Mouse (Mus musculus): Measurements from ENCODE around the gene Rhox3g. TPM values are rescaled to one million over a fixed set of nuclear protein-coding genes. Genes with fewer than 3 reads are reported as not detected.
"Not testable (repeated sequence)": the region's sequence is repeated elsewhere in the genome, so short reads cannot be mapped to it uniquely, and the experiment has no call there.

The Rhox3g gene
- total RNA-seq (2018; cell fraction: chromatin; rRNA removed), result not detected
- not detected for total RNA-seq (2018; cell fraction: cytosol; rRNA removed)
- total RNA-seq (2018; cell fraction: nucleus; rRNA removed), result not detected
- polyA plus RNA-seq (2018), result not detected in 3 replicates

DNA sequence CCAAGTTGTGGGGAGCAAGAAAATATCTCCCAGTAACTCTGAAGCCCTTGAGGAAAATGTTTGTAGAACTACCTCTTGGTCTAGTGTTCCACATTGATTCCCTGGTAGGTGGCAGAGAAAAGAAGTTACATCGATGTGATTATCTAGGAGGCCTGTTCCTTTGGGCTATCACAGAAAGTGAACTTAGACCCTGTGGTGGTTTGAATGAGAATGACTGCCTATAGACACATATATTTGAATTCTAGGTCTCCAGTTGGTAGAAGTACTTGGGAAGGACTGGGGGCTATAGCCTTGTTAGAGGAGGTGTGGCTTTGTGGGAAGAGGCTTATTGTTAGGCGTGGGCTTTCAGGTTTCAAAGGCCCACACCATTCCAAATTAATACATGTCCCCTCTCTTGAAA is at the start of gene Rhox3g:
TSS of gene Rhox3g (minus strand) at position 101 of the 400 bp plus-strand sequence.
- H3K4me3 ChIP-seq (ENCODE audit: inconsistent target); H3K27ac ChIP-seq; H3K79me2 ChIP-seq (ENCODE audit: inconsistent target); H3K36me3 ChIP-seq (ENCODE audit: inconsistent target): not testable (repeated sequence)
- WGBS (ENCODE audit: missing documents), result 96% methylated on average over 2 of the region's 2 CpGs

DNA sequence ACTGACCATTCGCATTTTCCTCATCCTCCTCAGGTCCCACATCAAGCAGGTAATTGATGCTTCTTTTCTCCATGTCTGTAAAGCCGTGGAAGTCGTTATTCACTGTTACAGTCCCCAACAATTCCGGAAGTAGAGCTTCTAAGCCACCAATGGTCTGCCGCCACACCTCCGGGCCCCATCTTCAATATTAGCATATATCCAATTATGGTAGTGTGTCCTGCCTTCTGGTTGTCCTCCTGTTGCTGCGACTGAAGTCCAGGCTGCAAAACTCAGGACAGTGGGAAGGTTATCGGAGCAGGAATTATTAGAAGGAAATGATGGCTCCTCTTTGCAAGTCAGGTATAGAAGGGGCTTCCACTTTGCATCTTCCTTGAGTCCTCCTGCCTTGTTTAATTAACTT is 44.8 kb upstream of the Rhox3g start, which contains the start of gene Rhox2h:
TSS of gene Rhox2h (minus strand) at position 101 of the 400 bp plus-strand sequence.
- not testable (repeated sequence) for H3K27ac ChIP-seq; H3K36me3 ChIP-seq (ENCODE audit: inconsistent target); H3K79me2 ChIP-seq (ENCODE audit: inconsistent target); H3K4me3 ChIP-seq (ENCODE audit: inconsistent target)
- 88% methylated on average over 3 of the region's 8 CpGs for WGBS (ENCODE audit: missing documents)

DNA sequence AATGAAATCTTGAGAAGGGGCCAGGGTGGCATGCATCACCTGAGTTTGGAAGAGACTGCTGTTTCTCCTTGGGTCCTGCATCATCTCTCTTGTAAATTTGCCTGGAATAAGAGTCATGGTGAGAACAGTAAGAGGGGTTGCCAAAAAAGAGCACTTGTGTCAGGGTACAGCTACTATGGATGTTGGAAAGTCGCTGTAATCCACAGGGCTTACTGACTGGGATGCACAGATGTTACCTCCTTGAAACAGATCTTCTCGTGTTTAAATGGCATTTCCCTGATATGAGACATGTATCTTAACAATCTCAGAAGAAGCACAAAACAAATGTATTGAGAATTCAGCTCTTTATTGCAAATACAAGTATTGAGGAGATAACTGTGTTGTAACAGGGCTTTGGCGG is 40.3 kb upstream of the Rhox3g start, which contains the start of gene Rhox3h:
TSS of gene Rhox3h (minus strand) at position 101 of the 400 bp plus-strand sequence.
- H3K36me3 ChIP-seq (ENCODE audit: inconsistent target); H3K27ac ChIP-seq; H3K4me3 ChIP-seq (ENCODE audit: inconsistent target); H3K79me2 ChIP-seq (ENCODE audit: inconsistent target): not testable (repeated sequence)
- WGBS (ENCODE audit: missing documents), result no CpG with 5 or more reads among the region's 3 CpGs

DNA sequence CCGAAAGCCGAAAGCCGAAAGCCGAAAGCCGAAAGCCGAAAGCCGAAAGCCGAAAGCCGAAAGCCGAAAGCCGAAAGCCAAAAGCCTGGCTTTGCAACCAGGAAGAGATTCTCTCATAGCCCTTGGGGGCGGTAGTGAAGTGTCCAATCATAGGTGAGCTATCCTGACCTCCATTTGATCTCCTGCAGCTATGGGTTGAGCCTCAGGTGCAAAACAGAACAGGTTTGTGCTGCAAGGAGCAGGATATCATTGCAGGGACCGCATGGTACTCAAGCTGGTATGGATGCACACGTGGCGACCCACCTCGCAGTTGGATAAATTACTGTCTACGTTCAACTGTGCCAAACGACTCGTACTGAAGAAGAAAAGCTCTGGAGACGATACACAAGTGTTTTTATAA is 22.8 kb upstream of the Rhox3g start, which contains the start of gene Rhox4g:
TSS of gene Rhox4g (minus strand) at position 101 of the 400 bp plus-strand sequence.
- not testable (repeated sequence) for H3K36me3 ChIP-seq (ENCODE audit: inconsistent target); H3K27ac ChIP-seq; H3K4me3 ChIP-seq (ENCODE audit: inconsistent target); H3K79me2 ChIP-seq (ENCODE audit: inconsistent target)
- 100% methylated on average over 2 of the region's 20 CpGs for WGBS (ENCODE audit: missing documents)

GRCm38 (mm10) chrX:37643370-37643769 is 15.0 kb upstream of the Rhox3g start, which contains the start of gene Rhox2g:
Rhox2g (minus strand) TSS chrX:37643470.
- H3K27ac ChIP-seq; H3K79me2 ChIP-seq (ENCODE audit: inconsistent target); H3K36me3 ChIP-seq (ENCODE audit: inconsistent target); H3K4me3 ChIP-seq (ENCODE audit: inconsistent target): not testable (repeated sequence)
- WGBS (ENCODE audit: missing documents), result 86% methylated on average over 4 of the region's 6 CpGs

DNA sequence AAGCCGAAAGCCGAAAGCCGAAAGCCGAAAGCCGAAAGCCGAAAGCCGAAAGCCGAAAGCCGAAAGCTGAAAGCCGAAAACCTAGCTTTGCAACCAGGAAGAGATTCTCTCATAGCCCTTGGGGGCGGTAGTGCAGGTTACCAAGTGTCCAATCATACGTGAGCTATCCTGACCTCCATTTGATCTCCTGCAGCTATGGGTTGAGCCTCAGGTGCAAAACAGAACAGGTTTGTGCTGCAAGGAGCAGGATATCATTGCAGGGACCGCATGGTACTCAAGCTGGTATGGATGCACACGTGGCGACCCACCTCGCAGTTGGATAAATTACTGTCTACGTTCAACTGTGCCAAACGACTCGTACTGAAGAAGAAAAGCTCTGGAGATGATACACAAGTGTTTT is 20.8 kb downstream of the Rhox3g start, which contains the start of gene Rhox4f:
TSS of gene Rhox4f (minus strand) at position 101 of the 400 bp plus-strand sequence.
- not testable (repeated sequence) for H3K36me3 ChIP-seq (ENCODE audit: inconsistent target); H3K79me2 ChIP-seq (ENCODE audit: inconsistent target); H3K27ac ChIP-seq; H3K4me3 ChIP-seq (ENCODE audit: inconsistent target)
- 65% methylated on average over 3 of the region's 19 CpGs for WGBS (ENCODE audit: missing documents)

DNA sequence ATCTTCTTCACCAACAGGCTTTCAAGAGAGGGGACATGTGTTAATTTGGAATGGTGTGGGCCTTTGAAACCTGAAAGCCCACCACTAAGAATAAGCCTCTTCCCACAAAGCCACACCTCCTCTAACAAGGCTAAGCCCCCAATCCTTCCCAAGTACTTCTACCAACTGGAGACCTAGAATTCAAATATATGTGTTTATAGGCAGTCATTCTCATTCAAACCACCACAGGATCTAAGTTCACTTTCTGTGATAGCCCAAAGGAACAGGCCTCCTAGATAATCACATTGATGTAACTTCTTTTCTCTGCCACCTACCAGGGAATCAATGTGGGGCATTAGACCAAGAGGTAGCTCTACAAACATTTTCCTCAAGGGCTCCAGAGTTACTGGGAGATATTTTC is 47.7 kb downstream of the Rhox3g start, which contains the start of gene Rhox3f:
TSS of gene Rhox3f (plus strand) at position 301 of the 400 bp plus-strand sequence.
- H3K36me3 ChIP-seq (ENCODE audit: inconsistent target); H3K27ac ChIP-seq: not testable (repeated sequence)

More for the DNA sequence above, 47.7 kb downstream of the Rhox3g start, which contains the start of gene Rhox3f:
- not testable (repeated sequence) for H3K4me3 ChIP-seq (ENCODE audit: inconsistent target); H3K79me2 ChIP-seq (ENCODE audit: inconsistent target)

Other genes with a start within 250 kb of the Rhox3g start
- gene Rhox3a2, start 248.6 kb downstream of the Rhox3g start, polyA plus RNA-seq (2018), result not detected in 3 replicates
- not detected in 3 replicates for gene Rhox4a2, start 237.8 kb downstream of the Rhox3g start, polyA plus RNA-seq (2018)
- gene Rhox2b, start 216.5 kb downstream of the Rhox3g start, polyA plus RNA-seq (2018), result not detected in 3 replicates
- not detected in 3 replicates for gene Rhox4b, start 196.1 kb downstream of the Rhox3g start, polyA plus RNA-seq (2018)
- not detected in 3 replicates for gene Rhox2c, start 174.9 kb downstream of the Rhox3g start, polyA plus RNA-seq (2018)
- not detected in 3 replicates for gene Rhox3c, start 170.0 kb downstream of the Rhox3g start, polyA plus RNA-seq (2018)
- gene Rhox4c, start 148.3 kb downstream of the Rhox3g start, polyA plus RNA-seq (2018), result not detected in 3 replicates
- not detected in 3 replicates for gene Rhox2d, start 135.2 kb downstream of the Rhox3g start, polyA plus RNA-seq (2018)
- gene Rhox4d, start 114.3 kb downstream of the Rhox3g start, polyA plus RNA-seq (2018), result not detected in 3 replicates
- gene Rhox2e, start 98.2 kb downstream of the Rhox3g start, polyA plus RNA-seq (2018), result not detected in 3 replicates
- gene Rhox3e, start 86.6 kb downstream of the Rhox3g start, polyA plus RNA-seq (2018), result not detected in 3 replicates
- gene Rhox4e, start 71.2 kb downstream of the Rhox3g start, polyA plus RNA-seq (2018), result not detected in 3 replicates
- gene Rhox2f, start 57.2 kb downstream of the Rhox3g start, polyA plus RNA-seq (2018), result not detected in 3 replicates
- gene Rhox3f, start 47.6 kb downstream of the Rhox3g start, polyA plus RNA-seq (2018), result not detected in 3 replicates
- gene Rhox4f, start 20.9 kb downstream of the Rhox3g start, polyA plus RNA-seq (2018), result not detected in 3 replicates
- not detected in 3 replicates for gene Rhox2g, start 14.9 kb upstream of the Rhox3g start, polyA plus RNA-seq (2018)
- gene Rhox4g, start 22.7 kb upstream of the Rhox3g start, polyA plus RNA-seq (2018), result not detected in 3 replicates
- gene Rhox3h, start 40.2 kb upstream of the Rhox3g start, polyA plus RNA-seq (2018), result not detected in 3 replicates
- gene Rhox2h, start 44.7 kb upstream of the Rhox3g start, polyA plus RNA-seq (2018), result not detected in 3 replicates
- gene Rhox5, start 176.2 kb upstream of the Rhox3g start, polyA plus RNA-seq (2018), result not detected in 3 replicates
- not detected in 3 replicates for gene Rhox6, start 198.3 kb upstream of the Rhox3g start, polyA plus RNA-seq (2018)
- gene Rhox7a, start 203.1 kb upstream of the Rhox3g start, polyA plus RNA-seq (2018), result not detected in 3 replicates